Mouse (Mus musculus): Measurements from ENCODE around the gene Dnal1. TPM values are rescaled to one million over a fixed set of nuclear protein-coding genes. Genes with fewer than 3 reads are reported as not detected.

Gene Dnal1
- polyA plus RNA-seq, 1 experiment, result 6.3 TPM

DNA sequence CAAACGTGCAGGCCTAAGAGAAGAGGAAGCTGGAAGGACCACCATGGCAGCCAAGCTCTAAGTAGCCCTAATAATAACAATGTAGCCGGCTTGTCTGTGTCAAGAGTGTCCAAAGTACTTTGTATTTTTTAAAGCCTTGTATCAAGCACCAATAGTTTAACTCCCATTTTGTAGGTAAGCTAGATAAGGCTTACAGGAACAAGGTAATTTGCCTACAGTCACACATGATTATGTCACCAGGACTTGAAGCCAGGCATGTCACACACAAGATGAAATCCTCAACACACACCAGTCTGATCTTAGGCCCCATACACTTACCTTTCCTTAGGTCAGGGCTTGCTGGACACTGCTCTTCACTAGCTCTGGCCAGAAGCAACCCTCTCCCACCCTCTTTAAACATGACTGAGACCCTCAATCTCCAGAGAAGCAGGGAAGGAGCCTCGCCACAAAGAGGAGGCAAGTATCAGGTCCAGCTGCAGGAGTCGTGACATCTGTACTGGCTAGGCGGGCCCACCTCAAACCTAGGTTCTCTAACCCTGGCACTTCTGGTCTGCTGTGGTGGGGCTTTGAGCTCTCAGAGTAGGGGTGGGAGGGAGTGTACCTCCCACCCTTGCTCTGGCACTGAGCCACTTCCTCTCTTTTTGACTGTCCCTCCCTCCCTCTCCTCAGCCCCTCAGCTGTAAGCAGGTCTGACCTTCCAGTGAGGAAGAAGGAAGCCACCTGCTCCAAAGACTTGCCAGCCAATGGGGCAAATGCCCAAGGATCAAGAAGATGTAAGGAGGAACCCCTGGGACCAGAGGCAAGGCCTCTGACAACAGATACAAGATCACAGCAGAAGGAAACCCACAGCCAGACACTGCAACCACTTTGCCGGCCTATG is 63.0 kb downstream of the Dnal1 start:
- Histone ChIP-seq H3K36me3 (ENCODE audit: control insufficient read depth, insufficient read depth, low read length) (peaks cover 1% of the 10 kb centered on the region), H3K4me1 (ENCODE audit: control insufficient read depth, insufficient read depth, low read length) (peaks cover 63% of the 10 kb centered on the region), H3K27ac (ENCODE audit: insufficient read depth, low read depth, low read length) (peak overlapping the region; percentile 92), H3K27me3 (replicated peaks; ENCODE audit: control insufficient read depth, insufficient read depth, low read length) (no peaks in the 10 kb centered on the region), H3K4me3 (ENCODE audit: insufficient read depth, low read depth, low read length) (no peak overlapping the region)
- WGBS, result 57% methylated on average over 6 of the region's 6 CpGs
- DNase-seq, result no peak
- no peak for TF ChIP-seq POLR2A (IDR thresholded peaks at IDR 0.05; ENCODE audit: low read depth, low read length)
- TF ChIP-seq CTCF (conservative IDR thresholded peaks at IDR 0.05; ENCODE audit: insufficient read depth, insufficient read length, low read depth, low read length), result no peak

GRCm38 (mm10) chr12:84178052-84178451 is 63.9 kb downstream of the Dnal1 start:
- TF ChIP-seq CTCF (conservative IDR thresholded peaks at IDR 0.05; ENCODE audit: insufficient read depth, insufficient read length, low read depth, low read length) (no peak), POLR2A (IDR thresholded peaks at IDR 0.05; ENCODE audit: low read depth, low read length) (no peak)
- peaks cover 61% of the 10 kb centered on the region for H3K4me1 ChIP-seq (ENCODE audit: control insufficient read depth, insufficient read depth, low read length)
- WGBS, result 74% methylated on average over 1 of the region's 1 CpGs
- H3K4me3 ChIP-seq (ENCODE audit: insufficient read depth, low read depth, low read length), result no peak overlapping the region
- H3K36me3 ChIP-seq (ENCODE audit: control insufficient read depth, insufficient read depth, low read length), result peaks cover 1% of the 10 kb centered on the region; the same call in 1 of the 2 replicates
- no peaks in the 10 kb centered on the region for H3K27me3 ChIP-seq (replicated peaks; ENCODE audit: control insufficient read depth, insufficient read depth, low read length)
- H3K27ac ChIP-seq (ENCODE audit: insufficient read depth, low read depth, low read length), result no peak overlapping the region
- DNase-seq, result no peak

DNA sequence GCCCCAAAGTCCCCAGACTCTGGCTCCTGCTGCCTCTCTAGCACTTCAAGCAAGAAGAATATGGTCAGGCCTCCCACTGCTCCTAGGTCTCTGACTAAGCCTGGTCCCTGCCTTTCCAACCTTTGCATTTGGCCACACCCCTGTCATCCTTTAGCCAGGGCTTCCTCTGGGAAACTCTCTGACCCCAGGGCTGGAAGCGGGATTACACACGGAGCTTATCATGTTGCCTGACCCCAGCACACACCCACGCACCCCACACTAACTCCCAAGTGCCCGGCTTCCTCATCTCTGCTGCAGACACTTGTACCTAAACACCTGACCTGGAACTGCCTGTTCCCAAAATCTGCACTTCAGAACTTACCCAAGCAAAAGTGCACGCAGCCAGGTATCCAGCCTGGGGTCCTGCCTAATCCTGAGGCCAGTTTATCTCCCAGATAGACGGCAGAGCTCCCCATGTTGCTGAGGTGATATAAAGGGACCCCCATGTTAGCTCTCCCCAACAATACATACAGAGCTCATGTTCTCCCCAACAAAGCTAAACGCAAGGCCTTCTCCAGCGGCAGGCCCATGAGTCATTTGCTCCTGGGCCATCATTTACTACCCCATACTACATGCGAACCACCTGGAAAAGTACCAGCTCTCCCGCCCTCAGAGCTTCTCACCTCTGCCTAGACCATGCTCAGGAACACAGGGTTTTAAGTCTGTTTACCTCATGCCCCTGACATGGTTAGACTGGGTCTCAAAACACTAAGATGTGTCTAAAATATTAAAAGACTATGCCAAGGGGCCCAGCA is 64.7 kb downstream of the Dnal1 start:
- Histone ChIP-seq H3K27me3 (replicated peaks; ENCODE audit: control insufficient read depth, insufficient read depth, low read length) (no peaks in the 10 kb centered on the region), H3K4me3 (ENCODE audit: insufficient read depth, low read depth, low read length) (no peak overlapping the region), H3K36me3 (ENCODE audit: control insufficient read depth, insufficient read depth, low read length) (no peaks in the 10 kb centered on the region), H3K27ac (ENCODE audit: insufficient read depth, low read depth, low read length) (no peak overlapping the region), H3K4me1 (ENCODE audit: control insufficient read depth, insufficient read depth, low read length) (peaks cover 53% of the 10 kb centered on the region)
- 55% methylated on average over 10 of the region's 10 CpGs for WGBS
- TF ChIP-seq CTCF (conservative IDR thresholded peaks at IDR 0.05; ENCODE audit: insufficient read depth, insufficient read length, low read depth, low read length), result no peak
- no peak for DNase-seq

DNA sequence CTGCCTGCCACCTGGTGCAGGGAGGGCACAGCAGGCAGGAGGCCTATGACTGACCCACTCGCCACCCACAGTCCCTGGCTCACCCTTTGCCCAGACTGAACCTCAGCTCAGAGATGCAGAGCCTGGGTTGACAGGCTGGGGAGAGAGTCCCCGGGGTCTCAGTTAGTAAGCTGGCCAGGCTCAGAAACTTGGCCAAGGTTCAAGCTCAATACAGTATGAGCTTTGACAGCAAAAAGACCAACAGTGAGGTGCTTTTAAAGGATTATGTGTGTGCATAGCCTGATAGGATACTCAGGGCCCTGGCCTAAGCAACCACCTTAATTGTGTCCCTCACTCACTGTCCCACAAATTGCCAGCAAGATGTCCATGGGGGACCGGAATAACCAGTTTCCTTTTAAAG is 65.9 kb downstream of the Dnal1 start:
- TF ChIP-seq POLR2A (IDR thresholded peaks at IDR 0.05; ENCODE audit: low read depth, low read length) (no peak), CTCF (conservative IDR thresholded peaks at IDR 0.05; ENCODE audit: insufficient read depth, insufficient read length, low read depth, low read length) (no peak)
- Histone ChIP-seq H3K4me3 (ENCODE audit: insufficient read depth, low read depth, low read length) (no peak overlapping the region), H3K4me1 (ENCODE audit: control insufficient read depth, insufficient read depth, low read length) (peaks cover 47% of the 10 kb centered on the region), H3K27me3 (replicated peaks; ENCODE audit: control insufficient read depth, insufficient read depth, low read length) (no peaks in the 10 kb centered on the region), H3K36me3 (ENCODE audit: control insufficient read depth, insufficient read depth, low read length) (no peaks in the 10 kb centered on the region), H3K27ac (ENCODE audit: insufficient read depth, low read depth, low read length) (no peak overlapping the region)
- peak; percentile 44 for DNase-seq
- WGBS, result 34% methylated on average over 3 of the region's 3 CpGs

DNA sequence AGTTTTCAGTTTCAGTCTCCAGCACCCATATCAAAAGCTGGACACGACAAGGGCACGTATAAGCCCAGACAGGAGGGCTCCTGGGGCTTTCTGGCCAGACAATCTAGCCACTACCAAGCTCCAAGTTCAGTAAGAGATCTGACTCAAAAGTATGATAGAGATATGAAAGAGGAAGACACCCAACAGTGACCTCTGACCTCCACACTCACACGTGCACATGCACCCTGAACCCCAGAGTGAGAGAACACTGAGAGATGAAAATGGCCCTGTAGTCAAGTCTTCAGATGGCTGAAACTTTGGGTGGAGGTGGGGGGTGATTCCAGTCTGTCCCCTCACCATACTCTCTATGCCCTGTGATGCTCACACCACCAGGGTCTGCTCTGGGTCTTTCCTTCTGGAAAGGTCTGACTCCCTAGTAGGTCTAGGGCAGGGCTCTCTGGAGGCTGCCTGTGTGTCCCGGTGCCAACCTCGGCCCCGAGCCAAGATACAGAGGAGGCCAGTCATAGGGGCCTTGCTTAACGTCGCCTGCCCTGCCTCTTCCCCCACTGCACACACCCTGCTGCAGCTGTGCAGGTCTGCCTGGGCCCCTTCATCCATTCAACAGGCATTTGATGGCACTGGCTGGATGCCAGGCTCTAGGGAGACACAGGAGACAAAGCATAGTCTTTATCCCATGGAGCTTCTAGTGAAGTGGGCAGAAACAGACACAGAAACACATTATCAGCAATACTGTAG is 66.7 kb downstream of the Dnal1 start:
- TF ChIP-seq POLR2A (IDR thresholded peaks at IDR 0.05; ENCODE audit: low read depth, low read length) (no peak), CTCF (conservative IDR thresholded peaks at IDR 0.05; ENCODE audit: insufficient read depth, insufficient read length, low read depth, low read length) (no peak)
- peak; percentile 91 for DNase-seq
- Histone ChIP-seq H3K36me3 (ENCODE audit: control insufficient read depth, insufficient read depth, low read length) (no peaks in the 10 kb centered on the region), H3K4me3 (ENCODE audit: insufficient read depth, low read depth, low read length) (no peak overlapping the region), H3K27me3 (replicated peaks; ENCODE audit: control insufficient read depth, insufficient read depth, low read length) (no peaks in the 10 kb centered on the region), H3K4me1 (ENCODE audit: control insufficient read depth, insufficient read depth, low read length) (peaks cover 47% of the 10 kb centered on the region), H3K27ac (ENCODE audit: insufficient read depth, low read depth, low read length) (no peak overlapping the region)
- WGBS, result 31% methylated on average over 8 of the region's 8 CpGs

GRCm38 (mm10) chr12:84181999-84182398 is 67.8 kb downstream of the Dnal1 start:
- H3K4me1 ChIP-seq (ENCODE audit: control insufficient read depth, insufficient read depth, low read length), result peaks cover 49% of the 10 kb centered on the region
- no peaks in the 10 kb centered on the region for H3K36me3 ChIP-seq (ENCODE audit: control insufficient read depth, insufficient read depth, low read length)
- 48% methylated on average over 6 of the region's 6 CpGs for WGBS
- peak; percentile 77 for DNase-seq
- no peak overlapping the region for H3K4me3 ChIP-seq (ENCODE audit: insufficient read depth, low read depth, low read length)
- H3K27ac ChIP-seq (ENCODE audit: insufficient read depth, low read depth, low read length), result no peak overlapping the region
- TF ChIP-seq POLR2A (IDR thresholded peaks at IDR 0.05; ENCODE audit: low read depth, low read length) (no peak), CTCF (conservative IDR thresholded peaks at IDR 0.05; ENCODE audit: insufficient read depth, insufficient read length, low read depth, low read length) (no peak)
- H3K27me3 ChIP-seq (replicated peaks; ENCODE audit: control insufficient read depth, insufficient read depth, low read length), result no peaks in the 10 kb centered on the region
